17 mouse cellular contexts compared by ENCODE assay signal in the genomic region with DNA sequence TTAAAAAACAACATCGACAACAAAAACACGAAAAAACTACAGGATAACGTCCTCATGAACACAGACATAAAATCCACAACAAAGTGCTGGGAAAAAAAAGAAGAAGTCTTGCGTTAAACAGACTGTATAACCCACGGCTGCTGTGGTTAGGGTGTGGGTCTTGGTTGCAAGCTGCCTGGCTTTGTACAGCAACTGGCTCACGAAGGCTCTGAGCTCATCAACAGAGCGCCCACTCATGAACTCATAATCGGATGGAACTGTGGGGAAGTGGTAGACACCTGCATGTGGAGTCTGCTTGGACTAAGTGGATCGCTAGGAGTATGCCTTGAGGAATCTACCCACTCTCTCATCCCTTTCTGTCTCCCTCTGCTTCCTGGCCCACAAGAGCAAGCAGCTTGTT. TPM values are rescaled to one million over a fixed set of nuclear protein-coding genes. Genes with fewer than 3 reads are reported as not detected.
DNase-seq lines count a peak whose midpoint lies in the region; ATAC-seq and TF ChIP-seq lines count a peak whose summit lies in the region.
"Had no signal": no experiment of that assay in that cellular context is flagged by ENCODE, and none has a peak within 500 bp of the region (broad histone marks: within the 10 kb centered on the region; RNA-seq: fewer than 3 reads in every experiment).

No protein-coding gene starts in this region.

- H3K27me3 ChIP-seq in midbrain, embryonic 10.5 days (ENCODE audit: low read depth, poor library complexity, severe bottlenecking), result no peaks in the 10 kb centered on the region
- H3K27me3 ChIP-seq in midbrain, postnatal 0 days (ENCODE audit: insufficient read depth, low read length), result no peaks in the 10 kb centered on the region
- H3K27me3 ChIP-seq in hindbrain, embryonic 13.5 days, result no peaks in the 10 kb centered on the region
- H3K27me3 ChIP-seq: limb, embryonic 15.5 days had no signal

- no peaks in the 10 kb centered on the region for H3K36me3 ChIP-seq in midbrain, embryonic 10.5 days
- H3K36me3 ChIP-seq in midbrain, postnatal 0 days (ENCODE audit: insufficient read depth, low read length), result no peaks in the 10 kb centered on the region
- H3K36me3 ChIP-seq in hindbrain, embryonic 13.5 days, result no peaks in the 10 kb centered on the region
- H3K36me3 ChIP-seq: hindbrain, embryonic 10.5 days; limb, embryonic 15.5 days had no signal

- no peaks in the 10 kb centered on the region for H3K9me3 ChIP-seq in midbrain, embryonic 10.5 days (replicated peaks)
- H3K9me3 ChIP-seq in midbrain, postnatal 0 days (ENCODE audit: low read length), result no peaks in the 10 kb centered on the region
- H3K9me3 ChIP-seq in hindbrain, embryonic 13.5 days, result no peaks in the 10 kb centered on the region
- H3K9me3 ChIP-seq: hindbrain, embryonic 10.5 days; limb, embryonic 15.5 days had no signal

- TF ChIP-seq CTCF in midbrain, postnatal 0 days (IDR thresholded peaks at IDR 0.05), result no peak

- no peak overlapping the region for H3K9ac ChIP-seq in midbrain, postnatal 0 days (replicated peaks; ENCODE audit: low read length, poor library complexity, severe bottlenecking)
- no peak overlapping the region for H3K9ac ChIP-seq in hindbrain, embryonic 13.5 days
- H3K9ac ChIP-seq: limb, embryonic 15.5 days; liver, postnatal 0 days had no signal

- H3K27ac ChIP-seq in midbrain, embryonic 10.5 days (replicated peaks), result 0 out of 2 replicates have a peak overlapping the region, but pooled peaks have one; percentile 3
- no peak overlapping the region for H3K27ac ChIP-seq in midbrain, postnatal 0 days (ENCODE audit: low read depth, low read length)
- no peak overlapping the region for H3K27ac ChIP-seq in hindbrain, embryonic 13.5 days
- H3K27ac ChIP-seq: hindbrain, embryonic 10.5 days; limb, embryonic 15.5 days had no signal

- no peak overlapping the region for H3K4me3 ChIP-seq in midbrain, embryonic 10.5 days
- no peak overlapping the region for H3K4me3 ChIP-seq in midbrain, postnatal 0 days (ENCODE audit: low read depth, low read length)
- H3K4me3 ChIP-seq in hindbrain, embryonic 13.5 days, result no peak overlapping the region
- H3K4me3 ChIP-seq: hindbrain, embryonic 10.5 days; limb, embryonic 15.5 days had no signal

- H3K4me1 ChIP-seq in midbrain, embryonic 10.5 days, result 0 out of 2 replicates have a peak, but pooled peaks cover 7% of the 10 kb centered on the region
- H3K4me1 ChIP-seq in midbrain, postnatal 0 days (ENCODE audit: insufficient read depth, low read length), result no peaks in the 10 kb centered on the region
- no peaks in the 10 kb centered on the region for H3K4me1 ChIP-seq in hindbrain, embryonic 13.5 days (replicated peaks)
- H3K4me1 ChIP-seq: limb, embryonic 15.5 days had no signal

- no peak for DNase-seq in midbrain, embryonic 10.5 days (ENCODE audit: low spot score)
- DNase-seq in midbrain, postnatal 0 days (ENCODE audit: low spot score), result no peak
- DNase-seq in adrenal gland, postnatal 10 days, result no peak
- DNase-seq: adrenal gland, postnatal 14 days; cerebellum, postnatal 14 days; kidney, postnatal 10 days; liver, postnatal 0 days; right cerebral cortex, adult 18-20 months had no signal

- no peak for ATAC-seq in midbrain, postnatal 0 days (ENCODE audit: low FRiP score)
- ATAC-seq in CD4-positive, CD25-positive, alpha-beta regulatory T cell, adult 4 months, result peak; percentile 44
- peak; percentile 40 for ATAC-seq in granulocyte monocyte progenitor cell, adult 5-6 weeks (replicated peaks; ENCODE audit: poor library complexity, severe bottlenecking)
- peak; percentile 34; the same call in 1 of the 2 replicates for ATAC-seq in neutrophil, adult 5-6 weeks (ENCODE audit: extremely low read depth, insufficient number of reproducible peaks, low FRiP score, poor library complexity, severe bottlenecking)
- no peak for ATAC-seq in hindbrain, embryonic 13.5 days (ENCODE audit: low FRiP score)
- ATAC-seq: intestine, postnatal 0 days; liver, postnatal 0 days had no signal

- WGBS in midbrain, embryonic 10.5 days, result 95% methylated on average over 9 of the region's 9 CpGs
- 93% methylated on average over 9 of the region's 9 CpGs for WGBS in midbrain, postnatal 0 days
- 92% methylated on average over 9 of the region's 9 CpGs for WGBS in hindbrain, embryonic 13.5 days

- H3K4me2 ChIP-seq in midbrain, postnatal 0 days (ENCODE audit: low read depth, low read length, poor library complexity, severe bottlenecking), result no peak overlapping the region
- H3K4me2 ChIP-seq in hindbrain, embryonic 13.5 days, result no peak overlapping the region
- H3K4me2 ChIP-seq: limb, embryonic 15.5 days had no signal

RNA-seq across cellular contexts. Expression of a gene that starts 6.1 kb away (rescaled TPM):
- polyA plus RNA-seq in midbrain, embryonic 10.5 days (2016; fragmentation: Nextera tagmentation; extraction: Ambion mirVana), result 0.53 and 0.58 TPM in 2 replicates
- 0.44 and 0.61 TPM in 2 replicates for total RNA-seq in midbrain, postnatal 0 days (2014; rRNA removed)
- polyA plus RNA-seq in midbrain, postnatal 0 days (2015; fragmentation: Nextera tagmentation; extraction: Ambion mirVana), result 0.21 and 0.44 TPM in 2 replicates
- 100 to 1,000 TPM in 1 of 2 experiments, 10 to 100 TPM in 1; 99.5 to 157 TPM for polyA plus RNA-seq in CD4-positive, CD25-positive, alpha-beta regulatory T cell, adult 4 months (2017; shearing (Covaris generic))
- total RNA-seq in granulocyte monocyte progenitor cell, adult 5-6 weeks (2014; fragmentation: Nextera tagmentation), result 1.8 and 8.8 TPM in 2 replicates
- 7.5 and 8.2 TPM in 2 replicates for total RNA-seq in granulocyte monocyte progenitor cell, adult 5-6 weeks (2017)
- total RNA-seq in neutrophil, adult 5-6 weeks (2017), result 109 and 111 TPM in 2 replicates
- total RNA-seq in adrenal gland, postnatal 10 days (2021), result 1 to 10 TPM; 2.2 to 2.5 TPM
- 0.69 and 0.82 TPM in 2 replicates for polyA plus RNA-seq in hindbrain, embryonic 13.5 days (2015; fragmentation: Nextera tagmentation; extraction: Ambion mirVana)
- polyA plus RNA-seq: heart, embryonic 14.5 days; neural tube, embryonic 14.5 days had no signal

RNA-seq across cellular contexts. Expression of a gene that starts 45.2 kb away (rescaled TPM):
- polyA plus RNA-seq in midbrain, embryonic 10.5 days (2016; fragmentation: Nextera tagmentation; extraction: Ambion mirVana), result 5.5 and 6.9 TPM in 2 replicates
- 11.0 and 12.9 TPM in 2 replicates for total RNA-seq in midbrain, postnatal 0 days (2014; rRNA removed)
- 5.4 and 6.7 TPM in 2 replicates for polyA plus RNA-seq in midbrain, postnatal 0 days (2015; fragmentation: Nextera tagmentation; extraction: Ambion mirVana)
- 100 to 1,000 TPM; 102 to 165 TPM for polyA plus RNA-seq in CD4-positive, CD25-positive, alpha-beta regulatory T cell, adult 4 months (2017; shearing (Covaris generic))
- 13.4 and 13.6 TPM in 2 replicates for total RNA-seq in granulocyte monocyte progenitor cell, adult 5-6 weeks (2014; fragmentation: Nextera tagmentation)
- total RNA-seq in granulocyte monocyte progenitor cell, adult 5-6 weeks (2017), result 17.2 and 22.6 TPM in 2 replicates
- 258 TPM in 2 replicates for total RNA-seq in neutrophil, adult 5-6 weeks (2017)
- 10 to 100 TPM; 43.9 to 51.3 TPM for total RNA-seq in adrenal gland, postnatal 10 days (2021)
- 4.1 and 4.2 TPM in 2 replicates for polyA plus RNA-seq in hindbrain, embryonic 13.5 days (2015; fragmentation: Nextera tagmentation; extraction: Ambion mirVana)

Comparison
In these comparisons a context has a peak if more than half of its experiments do, and no peak if none do; other contexts are left out.
1. ATAC-seq: peak in CD4-positive, CD25-positive, alpha-beta regulatory T cell, adult 4 months (single experiment), granulocyte monocyte progenitor cell, adult 5-6 weeks (single experiment) and neutrophil, adult 5-6 weeks (single experiment); none in midbrain, postnatal 0 days (single experiment) and hindbrain, embryonic 13.5 days (single experiment).
2. RNA of a gene that starts 6.1 kb away (total RNA-seq): 109 to 111 TPM in neutrophil, adult 5-6 weeks; 1.8 to 8.8 TPM in granulocyte monocyte progenitor cell, adult 5-6 weeks, 2.2 to 2.5 TPM in adrenal gland, postnatal 10 days and 0.44 to 0.61 TPM in midbrain, postnatal 0 days; every median in the first group is over 10 times any median in the second.